Mouse (Mus musculus) lung, postnatal 0 days (tissue): ENCODE measurements around the gene Lrp10. TPM values are rescaled to one million over a fixed set of nuclear protein-coding genes. Genes with fewer than 3 reads are reported as not detected.

ENCODE experiments used
- ATAC-seq: fragments of 200-750 bp; cut with Nextera tagmentation; 2 replicates; pipeline ENCODE4 v1.8.0; 2017; ENCODE audit warnings: moderate library complexity
- DNase-seq: peaks from one replicate; pipeline ENCODE4 v3.0.0-alpha.2; 2016; ENCODE audit warnings: low spot score
- H3K27ac ChIP-seq: fragments of 300-500 bp; sonication (generic); 2 replicates; pipeline ENCODE4 v1.5.1; 2014; ENCODE audit warnings: antibody characterized with exemption, mild to moderate bottlenecking, low read length, mixed read lengths
- H3K27me3 ChIP-seq: fragments of 300-500 bp; sonication (generic); replicated peaks from 2 replicates; pipeline ENCODE4 v1.6.1; 2014; ENCODE audit warnings: low read length, mixed read lengths; ENCODE audit not compliant: insufficient read depth
- H3K36me3 ChIP-seq: fragments of 300-500 bp; sonication (generic); 2 replicates; pipeline ENCODE4 v1.6.1; 2014; ENCODE audit warnings: low read length, mixed read lengths; ENCODE audit not compliant: insufficient read depth
- H3K4me1 ChIP-seq: fragments of 300-500 bp; sonication (generic); 2 replicates; pipeline ENCODE4 v1.6.1; 2014; ENCODE audit warnings: antibody characterized with exemption, low read depth, low read length, mixed read lengths; ENCODE audit not compliant: insufficient read depth
- H3K4me2 ChIP-seq: fragments of 300-500 bp; sonication (generic); replicated peaks from 2 replicates; pipeline ENCODE4 v1.6.1; 2014; ENCODE audit warnings: low read depth, mild to moderate bottlenecking, low read length, moderate library complexity, mixed read lengths
- H3K4me3 ChIP-seq: fragments of 300-500 bp; sonication (generic); 2 replicates; pipeline ENCODE4 v1.5.1; 2014; ENCODE audit warnings: low read depth, low read length
- H3K9ac ChIP-seq: fragments of 300-500 bp; sonication (generic); replicated peaks from 2 replicates; pipeline ENCODE4 v1.6.1; 2014; ENCODE audit warnings: low read depth, mild to moderate bottlenecking
- H3K9me3 ChIP-seq: fragments of 300-500 bp; sonication (generic); 2 replicates; pipeline ENCODE4 v1.6.1; 2016; ENCODE audit warnings: low read length, mixed read lengths
- CTCF ChIP-seq: IDR thresholded peaks from 2 replicates; pipeline ENCODE4 v1.5.1; 2016; ENCODE audit warnings: antibody characterized with exemption, mild to moderate bottlenecking
- EP300 ChIP-seq: IDR thresholded peaks from 2 replicates; pipeline ENCODE4 v1.6.1; 2016; ENCODE audit warnings: antibody characterized with exemption, mild to moderate bottlenecking, control low read depth
- WGBS: fragments of 180-500 bp; shearing (Covaris S2); extraction: QIAGEN DNeasy Blood & Tissue Kit; methylation state at CpG from one replicate; pipeline ENCODE4 v1.1.7; 2014; 5-methylcytosine and 5-hydroxymethylcytosine counted together
- polyA plus RNA-seq: library from polyadenylated mRNA; unstranded; fragments of >200 nt; fragmentation: Nextera tagmentation; extraction: Ambion mirVana; gene quantifications from 2 replicates; pipeline ENCODE4 v1.2.1, GENCODE M21; 2015

Lrp10 gene
- polyA plus RNA-seq, 1 experiment from 2014 or later, result 96.5 TPM

- Histone ChIP-seq H3K4me1 (no peaks in the 10 kb centered on the region), H3K4me3 (no peak overlapping the region), H3K9ac (no peak overlapping the region), H3K27ac (no peak overlapping the region), H3K36me3 (no peaks in the 10 kb centered on the region), H3K4me2 (no peak overlapping the region), H3K27me3 (no peaks in the 10 kb centered on the region), H3K9me3 (no peaks in the 10 kb centered on the region)
- ATAC-seq (no peak), DNase-seq (no peak)
- TF ChIP-seq EP300 (no peak), CTCF (no peak)
- WGBS, result 59% methylated on average over 2 of the region's 2 CpGs
These were observed 35.4 kb downstream of the Lrp10 start for GRCm38 (mm10) chr14:54499330-54499729.

- no peak for ATAC-seq
These were observed 37.4 kb downstream of the Lrp10 start for GRCm38 (mm10) chr14:54501365-54501764.

GRCm38 (mm10) chr14:54503092-54503491, 39.2 kb downstream of the Lrp10 start:
- Histone ChIP-seq H3K4me2 (no peak overlapping the region), H3K4me1 (no peaks in the 10 kb centered on the region), H3K4me3 (no peak overlapping the region), H3K36me3 (peaks cover 11% of the 10 kb centered on the region; the same call in 1 of the 2 replicates), H3K9ac (no peak overlapping the region), H3K9me3 (no peaks in the 10 kb centered on the region), H3K27ac (no peak overlapping the region), H3K27me3 (no peaks in the 10 kb centered on the region)
- 77% methylated on average over 2 of the region's 2 CpGs for WGBS
- TF ChIP-seq EP300, result no peak
- TF ChIP-seq CTCF, result no peak
- no peak for DNase-seq
- ATAC-seq, result no peak

More at GRCm38 (mm10) chr14:54501365-54501764, 37.4 kb downstream of the Lrp10 start:
- WGBS, result 58% methylated on average over 2 of the region's 2 CpGs
- no peak overlapping the region for H3K27ac ChIP-seq
- no peak overlapping the region for H3K9ac ChIP-seq
- H3K4me2 ChIP-seq, result no peak overlapping the region
- DNase-seq, result no peak
- no peak overlapping the region for H3K4me3 ChIP-seq
- H3K27me3 ChIP-seq, result no peaks in the 10 kb centered on the region
- peaks cover under 1% of the 10 kb centered on the region; the same call in 1 of the 2 replicates for H3K36me3 ChIP-seq
- H3K9me3 ChIP-seq, result no peaks in the 10 kb centered on the region
- no peaks in the 10 kb centered on the region for H3K4me1 ChIP-seq
- TF ChIP-seq EP300 (no peak), CTCF (no peak)

GRCm38 (mm10) chr14:54509774-54510173, 45.8 kb downstream of the Lrp10 start:
- Histone ChIP-seq H3K4me3 (no peak overlapping the region), H3K27ac (no peak overlapping the region), H3K36me3 (peaks cover 53% of the 10 kb centered on the region), H3K27me3 (no peaks in the 10 kb centered on the region), H3K4me2 (no peak overlapping the region), H3K9me3 (no peaks in the 10 kb centered on the region), H3K9ac (no peak overlapping the region), H3K4me1 (no peaks in the 10 kb centered on the region)
- 91% methylated on average over 9 of the region's 9 CpGs for WGBS
- DNase-seq (no peak), ATAC-seq (no peak)
- no peak for TF ChIP-seq EP300

GRCm38 (mm10) chr14:54516710-54517310, 52.9 kb downstream of the Lrp10 start:
- WGBS, result 6% methylated on average over 17 of the region's 17 CpGs
- no peak for ATAC-seq
- peak overlapping the region; percentile 70 for H3K4me2 ChIP-seq

More at GRCm38 (mm10) chr14:54516710-54517310, 52.9 kb downstream of the Lrp10 start:
- Histone ChIP-seq H3K4me3 (peak overlapping the region; percentile 68), H3K9me3 (no peaks in the 10 kb centered on the region), H3K36me3 (peaks cover 20% of the 10 kb centered on the region), H3K27me3 (no peaks in the 10 kb centered on the region), H3K27ac (peak overlapping the region; percentile 80), H3K4me1 (peaks cover 8% of the 10 kb centered on the region; the same call in 1 of the 2 replicates), H3K9ac (peak overlapping the region; percentile 69)
- TF ChIP-seq CTCF (0 out of 2 replicates have a peak, but pooled peaks have one; percentile 1), EP300 (peak; percentile 12; the same call in 1 of the 2 replicates)
- DNase-seq, result peak; percentile 20

Other genes with a start within 250 kb of the Lrp10 start
- 420 and 466 TPM in 2 replicates for gene Dad1, start 210.0 kb upstream of the Lrp10 start, polyA plus RNA-seq
- gene Abhd4, start 209.9 kb upstream of the Lrp10 start, polyA plus RNA-seq, result 77.8 and 81.2 TPM in 2 replicates
- 0.04 TPM in 2 replicates for gene Olfr49, start 179.2 kb upstream of the Lrp10 start, polyA plus RNA-seq
- 31.5 and 35.0 TPM in 2 replicates for gene Oxa1l, start 103.3 kb upstream of the Lrp10 start, polyA plus RNA-seq
- 20.7 and 24.3 TPM in 2 replicates for gene Slc7a7, start 46.4 kb upstream of the Lrp10 start, polyA plus RNA-seq
- 251 and 266 TPM in 2 replicates for gene Mrpl52, start 37.2 kb upstream of the Lrp10 start, polyA plus RNA-seq
- gene Mmp14, start 32.5 kb upstream of the Lrp10 start, polyA plus RNA-seq, result 150 and 155 TPM in 2 replicates
- 11.9 and 16.0 TPM in 2 replicates for gene Rem2, start 12.0 kb downstream of the Lrp10 start, polyA plus RNA-seq
- gene Prmt5, start 53.4 kb downstream of the Lrp10 start, polyA plus RNA-seq, result 21.2 and 24.3 TPM in 2 replicates
- 22.1 and 24.2 TPM in 2 replicates for gene Haus4, start 90.5 kb downstream of the Lrp10 start, polyA plus RNA-seq
- 40.0 and 46.4 TPM in 2 replicates for gene Ajuba, start 113.4 kb downstream of the Lrp10 start, polyA plus RNA-seq
- 3.8 and 6.2 TPM in 2 replicates for gene 4931414P19Rik, start 141.9 kb downstream of the Lrp10 start, polyA plus RNA-seq
- 231 and 251 TPM in 2 replicates for gene Psmb5, start 153.9 kb downstream of the Lrp10 start, polyA plus RNA-seq
- gene Psmb11, start 157.3 kb downstream of the Lrp10 start, polyA plus RNA-seq, result 0.04 TPM in 1 of 2 replicates, not detected in the other
- gene Gm17606, start 176.8 kb downstream of the Lrp10 start, polyA plus RNA-seq, result not detected in 2 replicates
- 0.32 and 0.50 TPM in 2 replicates for gene Cdh24, start 177.2 kb downstream of the Lrp10 start, polyA plus RNA-seq
- 63.0 and 67.5 TPM in 2 replicates for gene 1700123O20Rik, start 222.1 kb downstream of the Lrp10 start, polyA plus RNA-seq
- gene Acin1, start 222.8 kb downstream of the Lrp10 start, polyA plus RNA-seq, result 74.0 and 82.5 TPM in 2 replicates
- 0.20 and 0.25 TPM in 2 replicates for gene Gm29776, start 234.7 kb downstream of the Lrp10 start, polyA plus RNA-seq
- gene Cebpe, start 248.0 kb downstream of the Lrp10 start, polyA plus RNA-seq, result 0.58 and 0.69 TPM in 2 replicates